Mouse (Mus musculus) embryonic stem cell, embryonic (primary cell): ENCODE data around the gene Cacnb1.

Experiments
- CTCF ChIA-PET, 4 experiments: fragments of 300-600 bp in 2 of 4; fragments of 350-600 bp in 2 of 4; sonication (Branson Sonifier 250); formaldehyde crosslinking; loops; one replicate each; lab custom pipeline; 2022; ENCODE audit warnings: inconsistent platforms in 2 of 4; lab: Charles Lee
- POLR2A ChIA-PET, 4 experiments: fragments of 300-600 bp in 2 of 4; fragments of 350-600 bp in 2 of 4; sonication (Branson Sonifier 250); formaldehyde crosslinking; loops; one replicate each; lab custom pipeline; 2022; ENCODE audit warnings: antibody characterized with exemption in 4 of 4, inconsistent platforms in 1 of 4; lab: Charles Lee

Gene Cacnb1

GRCm38 (mm10) chr11:97953939-97954275 lies 68.9 kb downstream of the Cacnb1 start:
- POLR2A ChIA-PET = interaction anchor here (0.6 to 2.7 kb wide), 22 partner anchors 8 to 256 kb away, joined by 3 to 9 read pairs (median 4); partner anchors contain the start of gene Fbxo47 (in 1 of the 4)
- CTCF ChIA-PET = interaction anchor here in 2 of 4 experiments (0.6 to 2.2 kb wide), 7 partner anchors 17 to 65 kb away, joined by 3 to 8 read pairs (median 4); no protein-coding TSS in a partner anchor

GRCm38 (mm10) chr11:97953179-97953938 lies 69.5 kb downstream of the Cacnb1 start:
- POLR2A ChIA-PET = interaction anchor here in 3 of 4 experiments (0.6 to 2.7 kb wide), 17 partner anchors 9 to 256 kb away, joined by 3 to 9 read pairs (median 4); partner anchors contain the start of gene Fbxo47 (in 1 of the 3)
- CTCF ChIA-PET = interaction anchor here in 2 of 4 experiments (0.6 to 2.2 kb wide), 8 partner anchors 16 to 806 kb away, joined by 3 to 8 read pairs (median 4); no protein-coding TSS in a partner anchor

GRCm38 (mm10) chr11:97952367-97953006 lies 70.3 kb downstream of the Cacnb1 start:
- POLR2A ChIA-PET = interaction anchor here in 3 of 4 experiments (1.0 to 2.7 kb wide), 8 partner anchors 10 to 213 kb away, joined by 3 to 9 read pairs (median 4); no protein-coding TSS in a partner anchor

More at GRCm38 (mm10) chr11:97952367-97953006, 70.3 kb downstream of the Cacnb1 start:
- CTCF ChIA-PET = interaction anchor here in 1 of 4 experiments (1.8 kb wide), 1 partner anchor 19 kb away, joined by 4 read pairs; no protein-coding TSS in a partner anchor
